Mouse (Mus musculus): ENCODE measurements around the gene Gm9844. TPM values are rescaled to one million over a fixed set of nuclear protein-coding genes. Genes with fewer than 3 reads are reported as not detected.

The Gm9844 gene
- total and polyA plus RNA-seq, 2 experiments from 2014 or later: 13.5 to 44.4 TPM

GRCm38 (mm10) chr7:24856460-24857120, 5.4 kb upstream of the Gm9844 start:
- no peak overlapping the region for H3K4me2 ChIP-seq (ENCODE audit: low read depth, low read length, poor library complexity, severe bottlenecking)
- DNase-seq (ENCODE audit: low spot score) (no peak), ATAC-seq (ENCODE audit: low FRiP score) (no peak)
- H3K9ac ChIP-seq (replicated peaks; ENCODE audit: low read length, poor library complexity, severe bottlenecking): no peak overlapping the region
- WGBS: 20% methylated on average over 6 of the region's 6 CpGs
- H3K4me3 ChIP-seq (ENCODE audit: low read depth, low read length): no peak overlapping the region
- H3K27me3 ChIP-seq (ENCODE audit: insufficient read depth, low read length): no peaks in the 10 kb centered on the region
- no peaks in the 10 kb centered on the region for H3K9me3 ChIP-seq (ENCODE audit: low read length)
- TF ChIP-seq CTCF (IDR thresholded peaks at IDR 0.05): no peak
- no peaks in the 10 kb centered on the region for H3K4me1 ChIP-seq (ENCODE audit: insufficient read depth, low read length)
- H3K27ac ChIP-seq (ENCODE audit: low read depth, low read length): no peak overlapping the region
- H3K36me3 ChIP-seq (ENCODE audit: insufficient read depth, low read length): no peaks in the 10 kb centered on the region

GRCm38 (mm10) chr7:24859234-24859633, 2.8 kb upstream of the Gm9844 start:
- 82% methylated on average over 5 of the region's 5 CpGs for WGBS
- H3K4me3 ChIP-seq (ENCODE audit: low read depth, low read length): no peak overlapping the region
- H3K27me3 ChIP-seq (ENCODE audit: insufficient read depth, low read length): no peaks in the 10 kb centered on the region
- no peak overlapping the region for H3K9ac ChIP-seq (replicated peaks; ENCODE audit: low read length, poor library complexity, severe bottlenecking)
- no peak for TF ChIP-seq CTCF (IDR thresholded peaks at IDR 0.05)
- no peaks in the 10 kb centered on the region for H3K4me1 ChIP-seq (ENCODE audit: insufficient read depth, low read length)
- ATAC-seq (ENCODE audit: low FRiP score): no peak
- no peaks in the 10 kb centered on the region for H3K9me3 ChIP-seq (ENCODE audit: low read length)
- no peak for DNase-seq (ENCODE audit: low spot score)
- no peak overlapping the region for H3K4me2 ChIP-seq (ENCODE audit: low read depth, low read length, poor library complexity, severe bottlenecking)
- H3K36me3 ChIP-seq (ENCODE audit: insufficient read depth, low read length): no peaks in the 10 kb centered on the region
- H3K27ac ChIP-seq (ENCODE audit: low read depth, low read length): no peak overlapping the region

- Histone ChIP-seq H3K4me1 (ENCODE audit: insufficient read depth, low read length) (no peaks in the 10 kb centered on the region), H3K4me3 (ENCODE audit: low read depth, low read length) (no peak overlapping the region), H3K9ac (replicated peaks; ENCODE audit: low read length, poor library complexity, severe bottlenecking) (no peak overlapping the region), H3K36me3 (ENCODE audit: insufficient read depth, low read length) (no peaks in the 10 kb centered on the region), H3K27me3 (ENCODE audit: insufficient read depth, low read length) (no peaks in the 10 kb centered on the region), H3K9me3 (ENCODE audit: low read length) (no peaks in the 10 kb centered on the region), H3K27ac (ENCODE audit: low read depth, low read length) (no peak overlapping the region), H3K4me2 (ENCODE audit: low read depth, low read length, poor library complexity, severe bottlenecking) (no peak overlapping the region)
- no peak for TF ChIP-seq CTCF (IDR thresholded peaks at IDR 0.05)
- 87% methylated on average over 4 of the region's 4 CpGs for WGBS
- ATAC-seq (ENCODE audit: low FRiP score) (no peak), DNase-seq (ENCODE audit: low spot score) (no peak)
These were observed 840 bp downstream of the Gm9844 start for GRCm38 (mm10) chr7:24862853-24863252.

GRCm38 (mm10) chr7:24864156-24864555, 2.1 kb downstream of the Gm9844 start:
- no peak for TF ChIP-seq CTCF (IDR thresholded peaks at IDR 0.05)
- ATAC-seq (ENCODE audit: low FRiP score) (no peak), DNase-seq (ENCODE audit: low spot score) (no peak)
- no peaks in the 10 kb centered on the region for H3K4me1 ChIP-seq (ENCODE audit: insufficient read depth, low read length)
- no peak overlapping the region for H3K4me3 ChIP-seq (ENCODE audit: low read depth, low read length)
- no peak overlapping the region for H3K27ac ChIP-seq (ENCODE audit: low read depth, low read length)
- H3K27me3 ChIP-seq (ENCODE audit: insufficient read depth, low read length): no peaks in the 10 kb centered on the region
- H3K9ac ChIP-seq (replicated peaks; ENCODE audit: low read length, poor library complexity, severe bottlenecking): no peak overlapping the region
- no peaks in the 10 kb centered on the region for H3K9me3 ChIP-seq (ENCODE audit: low read length)
- no peak overlapping the region for H3K4me2 ChIP-seq (ENCODE audit: low read depth, low read length, poor library complexity, severe bottlenecking)
- no peaks in the 10 kb centered on the region for H3K36me3 ChIP-seq (ENCODE audit: insufficient read depth, low read length)
- 17% methylated on average over 6 of the region's 6 CpGs for WGBS

- no peak for ATAC-seq (ENCODE audit: low FRiP score)
- Histone ChIP-seq H3K4me3 (ENCODE audit: low read depth, low read length) (no peak overlapping the region), H3K9ac (replicated peaks; ENCODE audit: low read length, poor library complexity, severe bottlenecking) (no peak overlapping the region), H3K4me1 (ENCODE audit: insufficient read depth, low read length) (no peaks in the 10 kb centered on the region), H3K36me3 (ENCODE audit: insufficient read depth, low read length) (no peaks in the 10 kb centered on the region), H3K4me2 (ENCODE audit: low read depth, low read length, poor library complexity, severe bottlenecking) (no peak overlapping the region), H3K27me3 (ENCODE audit: insufficient read depth, low read length) (no peaks in the 10 kb centered on the region), H3K9me3 (ENCODE audit: low read length) (no peaks in the 10 kb centered on the region), H3K27ac (ENCODE audit: low read depth, low read length) (no peak overlapping the region)
- no peak for TF ChIP-seq CTCF (IDR thresholded peaks at IDR 0.05)
- WGBS: 35% methylated on average over 17 of the region's 17 CpGs
- DNase-seq (ENCODE audit: low spot score): no peak
These were observed 7.1 kb downstream of the Gm9844 start for GRCm38 (mm10) chr7:24869080-24869479.

GRCm38 (mm10) chr7:24869532-24870165, 7.6 kb downstream of the Gm9844 start, which contains the start of the genes Lypd4 and Dmrtc2:
TSS of gene Lypd4 (minus strand) at chr7:24869941.
TSS of gene Dmrtc2 (plus strand) at chr7:24870057.
- no peak within 1 kb of the TSS for H3K4me2 ChIP-seq (ENCODE audit: low read depth, low read length, poor library complexity, severe bottlenecking)
- peak; percentile 51 for ATAC-seq (ENCODE audit: low FRiP score)

More at GRCm38 (mm10) chr7:24869532-24870165, 7.6 kb downstream of the Gm9844 start, which contains the start of the genes Lypd4 and Dmrtc2:
- Histone ChIP-seq H3K27me3 (ENCODE audit: insufficient read depth, low read length) (no peaks in the 10 kb centered on the region), H3K4me1 (ENCODE audit: insufficient read depth, low read length) (no peaks in the 10 kb centered on the region), H3K4me3 (ENCODE audit: low read depth, low read length) (no peak within 1 kb of the TSS), H3K9ac (replicated peaks; ENCODE audit: low read length, poor library complexity, severe bottlenecking) (no peak within 1 kb of the TSS), H3K36me3 (ENCODE audit: insufficient read depth, low read length) (no peaks in the 10 kb centered on the region), H3K27ac (ENCODE audit: low read depth, low read length) (no peak within 1 kb of the TSS), H3K9me3 (ENCODE audit: low read length) (no peaks in the 10 kb centered on the region)
- WGBS: 51% methylated on average over 40 of the region's 41 CpGs
- DNase-seq (ENCODE audit: low spot score): no peak
- TF ChIP-seq CTCF (IDR thresholded peaks at IDR 0.05): no peak

All from midbrain, postnatal 0 days (tissue).